Mouse (Mus musculus): ENCODE data around the gene Il13ra1. TPM values are rescaled to one million over a fixed set of nuclear protein-coding genes. Genes with fewer than 3 reads are reported as not detected.

Il13ra1 gene
- 0.23 TPM in 1 of 2 replicates, not detected in the other for total RNA-seq (2017)

GRCm38 (mm10) chrX:36111622-36112421 lies at the start of gene Il13ra1:
TSS of gene Il13ra1 (plus strand) at chrX:36112110.
- no peak for ATAC-seq (replicated peaks; ENCODE audit: low read depth, poor library complexity, severe bottlenecking)

GRCm38 (mm10) chrX:36073997-36074396 lies 37.9 kb upstream of the Il13ra1 start:
- ATAC-seq (replicated peaks; ENCODE audit: low read depth, poor library complexity, severe bottlenecking), result no peak

- no peak for ATAC-seq (replicated peaks; ENCODE audit: low read depth, poor library complexity, severe bottlenecking)
Measured at GRCm38 (mm10) chrX:36077164-36077563, 34.7 kb upstream of the Il13ra1 start.

GRCm38 (mm10) chrX:36082917-36083316 lies 29.0 kb upstream of the Il13ra1 start:
- peak; percentile 98 for ATAC-seq (replicated peaks; ENCODE audit: low read depth, poor library complexity, severe bottlenecking)

GRCm38 (mm10) chrX:36088464-36089256 lies 23.2 kb upstream of the Il13ra1 start:
- ATAC-seq (replicated peaks; ENCODE audit: low read depth, poor library complexity, severe bottlenecking), result 0 out of 2 replicates have a peak, but pooled peaks have one; percentile 22

GRCm38 (mm10) chrX:36100883-36101282 lies 11.0 kb upstream of the Il13ra1 start:
- peak; percentile 90 for ATAC-seq (replicated peaks; ENCODE audit: low read depth, poor library complexity, severe bottlenecking)

- peak; percentile 63 for ATAC-seq (replicated peaks; ENCODE audit: low read depth, poor library complexity, severe bottlenecking)
Measured at GRCm38 (mm10) chrX:36101318-36101717, 10.6 kb upstream of the Il13ra1 start.

- ATAC-seq (replicated peaks; ENCODE audit: low read depth, poor library complexity, severe bottlenecking), result peak; percentile 54; the same call in 1 of the 2 replicates
Measured at GRCm38 (mm10) chrX:36108601-36109000, 3.3 kb upstream of the Il13ra1 start.

GRCm38 (mm10) chrX:36112422-36112750 lies 476 bp downstream of the Il13ra1 start:
- ATAC-seq (replicated peaks; ENCODE audit: low read depth, poor library complexity, severe bottlenecking), result no peak

GRCm38 (mm10) chrX:36115171-36115570 lies 3.3 kb downstream of the Il13ra1 start:
- ATAC-seq (replicated peaks; ENCODE audit: low read depth, poor library complexity, severe bottlenecking), result no peak

- peak; percentile 90 for ATAC-seq (replicated peaks; ENCODE audit: low read depth, poor library complexity, severe bottlenecking)
Measured at GRCm38 (mm10) chrX:36129037-36129770, 17.3 kb downstream of the Il13ra1 start.

- ATAC-seq (replicated peaks; ENCODE audit: low read depth, poor library complexity, severe bottlenecking), result peak; percentile 83
Measured at GRCm38 (mm10) chrX:36129771-36130108, 17.8 kb downstream of the Il13ra1 start.

- ATAC-seq (replicated peaks; ENCODE audit: low read depth, poor library complexity, severe bottlenecking), result no peak
Measured at GRCm38 (mm10) chrX:36136346-36136745, 24.4 kb downstream of the Il13ra1 start.

- no peak for ATAC-seq (replicated peaks; ENCODE audit: low read depth, poor library complexity, severe bottlenecking)
Measured at GRCm38 (mm10) chrX:36141994-36142639, 30.2 kb downstream of the Il13ra1 start.

- no peak for ATAC-seq (replicated peaks; ENCODE audit: low read depth, poor library complexity, severe bottlenecking)
Measured at GRCm38 (mm10) chrX:36146746-36147145, 34.8 kb downstream of the Il13ra1 start.

GRCm38 (mm10) chrX:36150100-36150499 lies 38.2 kb downstream of the Il13ra1 start:
- no peak for ATAC-seq (replicated peaks; ENCODE audit: low read depth, poor library complexity, severe bottlenecking)

- ATAC-seq (replicated peaks; ENCODE audit: low read depth, poor library complexity, severe bottlenecking), result no peak
Measured at GRCm38 (mm10) chrX:36156677-36157076, 44.8 kb downstream of the Il13ra1 start.

- no peak for ATAC-seq (replicated peaks; ENCODE audit: low read depth, poor library complexity, severe bottlenecking)
Measured at GRCm38 (mm10) chrX:36161567-36161966, 49.7 kb downstream of the Il13ra1 start.

GRCm38 (mm10) chrX:36183625-36184024 lies 71.7 kb downstream of the Il13ra1 start:
- peak; percentile 83; the same call in 1 of the 2 replicates for ATAC-seq (replicated peaks; ENCODE audit: low read depth, poor library complexity, severe bottlenecking)

GRCm38 (mm10) chrX:36186036-36186435 lies 74.1 kb downstream of the Il13ra1 start:
- ATAC-seq (replicated peaks; ENCODE audit: low read depth, poor library complexity, severe bottlenecking), result no peak

Measured in common myeloid progenitor, adult 5-6 weeks (primary cell).